Mouse (Mus musculus): ENCODE measurements at regions not wholly inside any gene's neighbourhood (a gene's known extent, or its start where the extent isn't known, plus 50 kb on each side); places are given as distances from the start of the nearest gene placed in this dataset.

GRCm38 (mm10) chr13:111369916-111370315 is 115.1 kb downstream of the Actbl2 start:
- TF ChIP-seq GATA1 (IDR thresholded peaks at IDR 0.05; ENCODE audit: borderline replicate concordance, low read length) = no peak
- TF ChIP-seq FLI1 (IDR thresholded peaks at IDR 0.05; ENCODE audit: low read length) = no peak

All from megakaryocyte, embryonic 14.5 days (primary cell).